Mouse (Mus musculus) stomach, embryonic 16.5 days (tissue): ENCODE results near the gene Rbfox2. TPM values are rescaled to one million over a fixed set of nuclear protein-coding genes. Genes with fewer than 3 reads are reported as not detected.
A peak's percentile ranks its signal among the peaks of the same experiment; 100 is the strongest.

Experiments used
- ATAC-seq: fragments of 200-750 bp; cut with Nextera tagmentation; 2 replicates; pipeline ENCODE4 v1.8.0; 2017; ENCODE audit warnings: moderate number of reproducible peaks, moderate TSS enrichment; ENCODE audit not compliant: insufficient read depth, low FRiP score
- H3K27ac ChIP-seq: fragments of 300-500 bp; sonication (generic); 2 replicates; pipeline ENCODE4 v1.5.1; 2014; ENCODE audit warnings: low read length
- H3K27me3 ChIP-seq: fragments of 300-500 bp; sonication (generic); 2 replicates; pipeline ENCODE4 v1.6.1; 2014; ENCODE audit warnings: low read length, control low read depth, mixed read lengths; ENCODE audit not compliant: control insufficient read depth, insufficient read depth
- H3K36me3 ChIP-seq: fragments of 300-500 bp; sonication (generic); 2 replicates; pipeline ENCODE4 v1.6.1; 2014; ENCODE audit warnings: low read length; ENCODE audit not compliant: control insufficient read depth, insufficient read depth
- H3K4me1 ChIP-seq: fragments of 300-500 bp; sonication (generic); 2 replicates; pipeline ENCODE4 v1.6.1; 2014; ENCODE audit warnings: low read length, control low read depth, mixed read lengths; ENCODE audit not compliant: control insufficient read depth, insufficient read depth
- H3K4me2 ChIP-seq: fragments of 300-500 bp; sonication (generic); 2 replicates; pipeline ENCODE4 v1.6.1; 2014; ENCODE audit warnings: low read depth, low read length, mixed read lengths
- H3K4me3 ChIP-seq: fragments of 300-500 bp; sonication (generic); replicated peaks from 2 replicates; pipeline ENCODE4 v1.5.1; 2014; ENCODE audit warnings: mild to moderate bottlenecking, low read length
- H3K9ac ChIP-seq: fragments of 300-500 bp; sonication (generic); 2 replicates; pipeline ENCODE4 v1.6.1; 2014; ENCODE audit warnings: low read length
- H3K9me3 ChIP-seq: fragments of 300-500 bp; sonication (generic); replicated peaks from 2 replicates; pipeline ENCODE4 v1.6.1; 2016; ENCODE audit warnings: low read length, control low read depth; ENCODE audit not compliant: control insufficient read depth
- whole genome bisulfite sequencing: fragments of 180-500 bp; shearing (Covaris S2); extraction: QIAGEN DNeasy Blood & Tissue Kit; methylation state at CpG from one replicate; pipeline ENCODE4 v1.1.7; 2014; 5-methylcytosine and 5-hydroxymethylcytosine counted together
- polyA plus RNA-seq: library from polyadenylated mRNA; unstranded; fragments of >200 nt; fragmentation: Nextera tagmentation; extraction: Ambion mirVana; gene quantifications from 2 replicates; pipeline ENCODE4 v1.2.1, GENCODE M21; 2015

Gene Rbfox2
- polyA plus RNA-seq, 1 experiment from 2014 or later: 55.7 TPM

DNA sequence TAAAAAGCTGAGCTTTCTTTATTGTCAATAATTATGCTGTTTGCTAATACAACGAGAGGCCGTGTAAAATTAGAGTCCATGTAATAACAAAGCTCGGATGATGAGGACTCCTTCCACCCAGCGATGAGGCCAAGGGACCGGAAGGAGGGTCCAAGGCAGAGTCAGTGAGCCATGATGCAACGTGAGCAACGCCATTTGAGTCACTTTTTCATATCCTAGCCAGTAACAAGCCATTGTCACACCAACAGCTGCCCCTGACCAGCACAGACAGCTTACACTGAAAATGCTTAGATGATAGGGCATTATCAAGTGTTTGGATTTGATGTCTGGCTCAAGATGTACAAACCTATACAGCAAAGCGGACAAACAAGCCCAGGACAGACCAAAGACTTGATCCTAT is 155.6 kb downstream of the Rbfox2 start:
- Histone ChIP-seq H3K4me1 (peaks cover 36% of the 10 kb centered on the region), H3K9ac (peak overlapping the region; percentile 49), H3K4me3 (peak overlapping the region; percentile 67), H3K36me3 (no peaks in the 10 kb centered on the region), H3K27ac (peak overlapping the region; percentile 45), H3K27me3 (no peaks in the 10 kb centered on the region), H3K9me3 (no peaks in the 10 kb centered on the region), H3K4me2 (peak overlapping the region; percentile 77)
- no peak for ATAC-seq
- 39% methylated on average over 8 of the region's 8 CpGs for WGBS

DNA sequence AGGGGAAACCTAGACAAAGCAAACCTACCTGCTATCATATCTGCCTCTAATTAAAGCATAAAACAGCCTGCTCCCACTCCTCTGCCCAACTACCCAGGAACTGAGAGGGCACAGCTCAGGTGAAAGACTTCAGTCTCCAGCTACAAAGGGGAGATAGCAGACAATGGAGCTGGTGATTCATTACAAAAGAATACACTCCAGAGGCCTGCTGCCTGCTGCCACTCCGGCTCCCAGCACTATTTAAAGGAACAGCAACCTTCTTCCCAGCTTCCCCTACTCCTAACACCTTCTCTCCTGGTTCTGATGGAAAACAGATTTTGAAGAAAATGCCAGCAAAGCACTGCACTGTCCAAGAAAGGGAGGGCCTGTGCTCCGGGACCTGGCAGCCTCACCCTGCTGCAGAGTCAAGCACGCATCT is 156.4 kb downstream of the Rbfox2 start:
- Histone ChIP-seq H3K9me3 (no peaks in the 10 kb centered on the region), H3K4me3 (peak overlapping the region; percentile 31), H3K4me1 (peaks cover 39% of the 10 kb centered on the region), H3K36me3 (no peaks in the 10 kb centered on the region), H3K27ac (peak overlapping the region; percentile 93), H3K4me2 (peak overlapping the region; percentile 77), H3K9ac (peak overlapping the region; percentile 61), H3K27me3 (no peaks in the 10 kb centered on the region)
- WGBS: 12% methylated on average over 3 of the region's 3 CpGs
- peak; percentile 20; the same call in 1 of the 2 replicates for ATAC-seq

DNA sequence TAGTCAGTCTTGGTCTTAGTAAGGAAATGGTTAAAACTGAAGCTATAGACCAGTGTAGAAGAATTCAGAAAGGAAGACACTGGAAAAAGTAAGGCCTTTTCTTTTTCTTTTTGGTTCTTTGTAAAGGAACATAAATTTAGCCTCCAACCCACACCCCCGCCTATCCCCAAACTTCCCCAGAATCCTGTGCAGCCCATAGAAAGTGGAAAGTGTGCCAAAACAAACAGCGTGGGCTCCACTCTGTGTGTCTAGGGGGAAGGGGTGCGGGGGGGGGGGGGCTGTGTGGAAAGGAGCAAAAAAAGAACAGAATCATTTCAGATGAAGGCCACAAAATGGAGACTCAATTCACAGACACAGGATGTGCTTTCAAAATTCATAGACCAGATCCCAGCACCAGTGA is 156.8 kb downstream of the Rbfox2 start:
- peaks cover 42% of the 10 kb centered on the region for H3K4me1 ChIP-seq
- H3K27ac ChIP-seq: peak overlapping the region; percentile 93
- H3K36me3 ChIP-seq: no peaks in the 10 kb centered on the region
- no peaks in the 10 kb centered on the region for H3K9me3 ChIP-seq
- no peak for ATAC-seq
- peak overlapping the region; percentile 61 for H3K9ac ChIP-seq
- no peaks in the 10 kb centered on the region for H3K27me3 ChIP-seq
- H3K4me2 ChIP-seq: peak overlapping the region; percentile 77
- WGBS: 16% methylated on average over 3 of the region's 3 CpGs
- peak overlapping the region; percentile 31 for H3K4me3 ChIP-seq

DNA sequence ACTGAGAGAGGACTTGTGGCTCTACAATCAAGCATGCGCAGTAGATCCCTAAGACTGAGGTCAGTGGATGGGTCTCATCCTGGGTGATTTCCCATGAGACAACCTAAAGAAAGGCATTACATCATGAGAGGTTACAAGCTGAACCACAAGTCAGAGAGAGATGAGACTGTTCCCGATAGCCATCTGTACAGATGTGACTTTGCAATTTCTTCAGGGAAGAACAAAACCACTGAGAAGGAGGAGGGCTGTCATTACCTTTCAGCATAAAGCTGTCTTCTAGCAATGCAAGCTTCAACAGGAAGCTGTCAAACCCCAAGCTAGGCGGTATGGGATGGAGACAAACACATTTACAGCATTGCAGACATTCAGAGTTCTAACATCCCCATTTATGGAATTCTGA is 157.3 kb downstream of the Rbfox2 start:
- Histone ChIP-seq H3K36me3 (no peaks in the 10 kb centered on the region), H3K27me3 (no peaks in the 10 kb centered on the region), H3K9ac (peak overlapping the region; percentile 24), H3K9me3 (no peaks in the 10 kb centered on the region), H3K4me3 (peak overlapping the region; percentile 8; the same call in 1 of the 2 replicates), H3K4me2 (peak overlapping the region; percentile 77), H3K4me1 (peaks cover 43% of the 10 kb centered on the region), H3K27ac (peak overlapping the region; percentile 93)
- ATAC-seq: no peak
- 46% methylated on average over 3 of the region's 3 CpGs for whole genome bisulfite sequencing

DNA sequence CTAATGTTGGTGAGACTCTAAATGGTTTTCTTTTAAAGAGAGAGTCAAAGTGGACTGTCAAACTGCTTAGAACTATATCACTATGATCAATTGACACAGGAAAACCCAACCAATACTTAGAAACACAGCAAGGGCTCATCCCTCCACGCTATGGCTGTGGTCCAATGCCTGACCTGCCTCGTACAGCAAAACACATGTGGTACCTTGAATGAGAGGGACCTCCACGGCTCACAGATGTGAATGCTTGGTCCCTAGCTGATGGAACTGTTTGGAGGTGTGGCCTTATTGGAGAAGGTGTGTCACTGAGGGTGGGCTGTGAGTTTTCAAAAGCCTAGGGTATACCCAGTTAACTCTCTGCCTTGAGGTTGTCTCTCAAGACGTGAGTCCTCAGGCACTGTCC is 159.9 kb downstream of the Rbfox2 start:
- no peaks in the 10 kb centered on the region for H3K27me3 ChIP-seq
- H3K9me3 ChIP-seq: no peaks in the 10 kb centered on the region
- no peak overlapping the region for H3K27ac ChIP-seq
- H3K4me2 ChIP-seq: no peak overlapping the region
- no peak overlapping the region for H3K9ac ChIP-seq
- no peaks in the 10 kb centered on the region for H3K36me3 ChIP-seq
- no peak for ATAC-seq
- peaks cover 42% of the 10 kb centered on the region for H3K4me1 ChIP-seq
- H3K4me3 ChIP-seq: no peak overlapping the region
- WGBS: 83% methylated on average over 4 of the region's 4 CpGs

DNA sequence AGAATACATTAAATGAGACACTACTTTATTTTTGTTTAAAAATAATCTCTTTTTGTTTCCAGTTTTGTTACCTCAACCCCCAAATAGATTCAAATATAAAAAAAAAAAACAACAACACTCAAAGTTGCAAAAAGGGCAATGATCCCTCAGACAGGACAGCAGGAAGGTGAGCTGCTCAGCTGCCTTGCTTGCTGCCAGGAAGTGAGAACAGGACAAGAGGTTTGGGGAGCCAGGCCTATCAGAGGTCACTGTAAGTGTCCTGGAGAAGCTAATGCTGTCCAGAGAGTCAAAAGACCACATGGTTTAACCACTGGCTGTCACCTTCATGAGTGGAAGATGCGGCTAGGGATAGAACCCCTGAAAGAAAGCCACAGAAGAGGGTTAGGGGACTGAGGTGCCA is 161.8 kb downstream of the Rbfox2 start:
- ATAC-seq: no peak

DNA sequence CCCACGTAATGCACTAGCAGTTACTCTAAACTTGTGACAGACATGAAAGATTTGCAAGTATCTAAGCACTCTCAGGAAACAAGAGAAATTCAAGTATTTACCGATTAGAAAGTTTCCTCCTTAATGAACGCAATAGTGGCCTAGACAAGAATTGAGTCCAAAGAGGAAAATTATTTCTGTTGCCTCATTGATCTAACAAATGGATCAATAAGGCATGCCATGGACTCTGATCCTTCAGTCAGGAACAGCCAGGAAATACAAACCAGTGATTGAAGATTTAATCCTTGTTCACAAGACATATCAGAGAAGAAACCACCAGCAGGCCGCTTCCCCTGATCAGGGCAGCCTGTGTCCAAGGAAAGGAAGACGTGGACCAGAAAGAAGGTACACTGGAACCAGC is 164.0 kb downstream of the Rbfox2 start:
- H3K27me3 ChIP-seq: no peaks in the 10 kb centered on the region
- WGBS: 74% methylated on average over 5 of the region's 5 CpGs
- no peak overlapping the region for H3K4me3 ChIP-seq
- H3K9me3 ChIP-seq: no peaks in the 10 kb centered on the region
- peaks cover 27% of the 10 kb centered on the region; the same call in 1 of the 2 replicates for H3K4me1 ChIP-seq
- H3K36me3 ChIP-seq: no peaks in the 10 kb centered on the region
- H3K9ac ChIP-seq: no peak overlapping the region
- no peak for ATAC-seq
- no peak overlapping the region for H3K4me2 ChIP-seq
- no peak overlapping the region for H3K27ac ChIP-seq

More for the DNA sequence above, 161.8 kb downstream of the Rbfox2 start:
- Histone ChIP-seq H3K9ac (no peak overlapping the region), H3K27me3 (no peaks in the 10 kb centered on the region), H3K4me1 (peaks cover 34% of the 10 kb centered on the region), H3K36me3 (no peaks in the 10 kb centered on the region), H3K4me2 (no peak overlapping the region), H3K9me3 (no peaks in the 10 kb centered on the region), H3K27ac (no peak overlapping the region), H3K4me3 (no peak overlapping the region)
- 83% methylated on average over 1 of the region's 1 CpGs for WGBS

DNA sequence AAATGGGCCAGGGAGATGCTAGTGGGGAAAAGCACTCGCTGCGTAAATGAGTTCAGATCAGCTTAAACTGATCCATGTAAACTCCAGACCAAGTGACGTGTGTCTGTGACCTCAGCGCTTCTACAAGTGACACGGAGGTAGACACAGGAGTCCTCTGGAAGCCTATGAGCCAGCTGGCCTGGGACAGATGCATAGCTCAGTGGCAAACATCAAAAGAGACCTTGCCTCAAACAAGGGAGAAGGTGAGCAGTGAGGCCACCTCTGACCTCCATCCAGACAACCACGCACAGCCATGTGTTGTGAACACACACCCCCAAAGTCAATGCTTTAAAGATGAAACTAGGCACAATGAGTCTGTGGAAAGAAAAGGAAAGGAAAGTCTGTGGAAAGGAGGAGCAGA is 164.5 kb downstream of the Rbfox2 start:
- WGBS: 47% methylated on average over 6 of the region's 6 CpGs
- ATAC-seq: no peak

DNA sequence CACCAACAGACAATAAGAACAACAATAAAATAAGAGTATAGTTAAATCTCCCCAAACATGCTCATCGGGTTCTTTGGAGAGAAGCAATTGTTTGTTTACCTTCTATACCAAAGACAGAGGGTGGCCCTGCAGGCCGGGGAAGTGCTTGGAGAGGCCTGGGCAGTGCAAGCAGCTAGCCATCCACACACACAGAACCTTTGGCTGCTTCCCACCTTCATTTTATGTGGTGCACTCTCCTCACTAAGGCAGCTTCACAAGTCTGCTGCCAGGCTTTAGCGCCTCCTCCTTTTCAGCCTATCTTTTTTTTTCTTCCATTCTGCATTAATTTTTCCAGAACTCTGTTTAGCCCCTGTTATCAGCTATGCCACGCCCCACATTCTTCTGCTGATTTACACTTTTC is 165.1 kb downstream of the Rbfox2 start:
- H3K27ac ChIP-seq: no peak overlapping the region
- H3K9me3 ChIP-seq: no peaks in the 10 kb centered on the region
- WGBS: 32% methylated on average over 4 of the region's 4 CpGs
- H3K4me2 ChIP-seq: no peak overlapping the region
- no peak overlapping the region for H3K4me3 ChIP-seq
- H3K4me1 ChIP-seq: peaks cover 27% of the 10 kb centered on the region; the same call in 1 of the 2 replicates
- ATAC-seq: no peak
- H3K27me3 ChIP-seq: no peaks in the 10 kb centered on the region
- H3K36me3 ChIP-seq: no peaks in the 10 kb centered on the region
- H3K9ac ChIP-seq: no peak overlapping the region

More for the DNA sequence above, 164.5 kb downstream of the Rbfox2 start:
- H3K27ac ChIP-seq: no peak overlapping the region
- H3K4me1 ChIP-seq: peaks cover 27% of the 10 kb centered on the region; the same call in 1 of the 2 replicates
- H3K4me2 ChIP-seq: no peak overlapping the region
- H3K9ac ChIP-seq: no peak overlapping the region
- no peaks in the 10 kb centered on the region for H3K27me3 ChIP-seq
- no peaks in the 10 kb centered on the region for H3K36me3 ChIP-seq
- H3K4me3 ChIP-seq: no peak overlapping the region
- H3K9me3 ChIP-seq: no peaks in the 10 kb centered on the region
